Mouse (Mus musculus): ENCODE measurements around the gene Ccl28.
"Not testable (repeated sequence)": the region's sequence is repeated elsewhere in the genome, so short reads cannot be mapped to it uniquely, and the experiment has no call there.

Ccl28 gene

GRCm38 (mm10) chr13:119648891-119649698, 25.5 kb downstream of the Ccl28 start:
- peak; percentile 50 for DNase-seq (ENCODE audit: low read depth, low spot score)

- no peak for DNase-seq (ENCODE audit: low read depth, low spot score)
These were observed 26.1 kb downstream of the Ccl28 start for GRCm38 (mm10) chr13:119649699-119650046.

GRCm38 (mm10) chr13:119654734-119655133, 31.1 kb downstream of the Ccl28 start:
- DNase-seq (ENCODE audit: low read depth, low spot score) = no peak

GRCm38 (mm10) chr13:119656246-119656645, 32.6 kb downstream of the Ccl28 start:
- DNase-seq (ENCODE audit: low read depth, low spot score) = no peak

GRCm38 (mm10) chr13:119656846-119657416, 33.3 kb downstream of the Ccl28 start:
- DNase-seq (ENCODE audit: low read depth, low spot score) = no peak

- not testable (repeated sequence) for DNase-seq (ENCODE audit: low read depth, low spot score)
These were observed 37.8 kb downstream of the Ccl28 start for GRCm38 (mm10) chr13:119661420-119661819.

- DNase-seq (ENCODE audit: low read depth, low spot score) = no peak
These were observed 55.2 kb downstream of the Ccl28 start for GRCm38 (mm10) chr13:119678794-119679193.

GRCm38 (mm10) chr13:119679721-119680120, 56.1 kb downstream of the Ccl28 start:
- DNase-seq (ENCODE audit: low read depth, low spot score) = no peak

- no peak for DNase-seq (ENCODE audit: low read depth, low spot score)
These were observed 57.5 kb downstream of the Ccl28 start for GRCm38 (mm10) chr13:119681161-119681560.

- DNase-seq (ENCODE audit: low read depth, low spot score) = no peak
These were observed 61.0 kb downstream of the Ccl28 start for GRCm38 (mm10) chr13:119684416-119685177.

GRCm38 (mm10) chr13:119689709-119690038, 66.1 kb downstream of the Ccl28 start:
- DNase-seq (ENCODE audit: low read depth, low spot score) = no peak

GRCm38 (mm10) chr13:119690039-119690728, 66.6 kb downstream of the Ccl28 start, which contains the start of gene Hmgcs1:
Hmgcs1 (plus strand) TSS chr13:119690379.
- DNase-seq (ENCODE audit: low read depth, low spot score) = peak; percentile 100

GRCm38 (mm10) chr13:119690876-119691620, 67.4 kb downstream of the Ccl28 start:
- no peak for DNase-seq (ENCODE audit: low read depth, low spot score)

- DNase-seq (ENCODE audit: low read depth, low spot score) = not testable (repeated sequence)
These were observed 68.3 kb downstream of the Ccl28 start for GRCm38 (mm10) chr13:119691958-119692357.

GRCm38 (mm10) chr13:119695676-119696075, 72.1 kb downstream of the Ccl28 start:
- DNase-seq (ENCODE audit: low read depth, low spot score) = peak; percentile 32

- no peak for DNase-seq (ENCODE audit: low read depth, low spot score)
These were observed 72.9 kb downstream of the Ccl28 start for GRCm38 (mm10) chr13:119696496-119696895.

GRCm38 (mm10) chr13:119698436-119698835, 74.8 kb downstream of the Ccl28 start:
- no peak for DNase-seq (ENCODE audit: low read depth, low spot score)

Measured in ZHBTc4 (cell line).